Mouse (Mus musculus) lung, postnatal 0 days (tissue): ENCODE data around the gene Inka1. TPM values are rescaled to one million over a fixed set of nuclear protein-coding genes. Genes with fewer than 3 reads are reported as not detected.

Experiments used
- ATAC-seq: fragments of 200-750 bp; cut with Nextera tagmentation; 2 replicates; pipeline ENCODE4 v1.8.0; 2017; ENCODE audit warnings: moderate library complexity
- DNase-seq: peaks from one replicate; pipeline ENCODE4 v3.0.0-alpha.2; 2016; ENCODE audit warnings: low spot score
- H3K27ac ChIP-seq: fragments of 300-500 bp; sonication (generic); 2 replicates; pipeline ENCODE4 v1.5.1; 2014; ENCODE audit warnings: antibody characterized with exemption, mild to moderate bottlenecking, low read length, mixed read lengths
- H3K27me3 ChIP-seq: fragments of 300-500 bp; sonication (generic); replicated peaks from 2 replicates; pipeline ENCODE4 v1.6.1; 2014; ENCODE audit warnings: low read length, mixed read lengths; ENCODE audit not compliant: insufficient read depth
- H3K36me3 ChIP-seq: fragments of 300-500 bp; sonication (generic); 2 replicates; pipeline ENCODE4 v1.6.1; 2014; ENCODE audit warnings: low read length, mixed read lengths; ENCODE audit not compliant: insufficient read depth
- H3K4me1 ChIP-seq: fragments of 300-500 bp; sonication (generic); 2 replicates; pipeline ENCODE4 v1.6.1; 2014; ENCODE audit warnings: antibody characterized with exemption, low read depth, low read length, mixed read lengths; ENCODE audit not compliant: insufficient read depth
- H3K4me2 ChIP-seq: fragments of 300-500 bp; sonication (generic); replicated peaks from 2 replicates; pipeline ENCODE4 v1.6.1; 2014; ENCODE audit warnings: low read depth, mild to moderate bottlenecking, low read length, moderate library complexity, mixed read lengths
- H3K4me3 ChIP-seq: fragments of 300-500 bp; sonication (generic); 2 replicates; pipeline ENCODE4 v1.5.1; 2014; ENCODE audit warnings: low read depth, low read length
- H3K9ac ChIP-seq: fragments of 300-500 bp; sonication (generic); replicated peaks from 2 replicates; pipeline ENCODE4 v1.6.1; 2014; ENCODE audit warnings: low read depth, mild to moderate bottlenecking
- H3K9me3 ChIP-seq: fragments of 300-500 bp; sonication (generic); 2 replicates; pipeline ENCODE4 v1.6.1; 2016; ENCODE audit warnings: low read length, mixed read lengths
- CTCF ChIP-seq: IDR thresholded peaks from 2 replicates; pipeline ENCODE4 v1.5.1; 2016; ENCODE audit warnings: antibody characterized with exemption, mild to moderate bottlenecking
- EP300 ChIP-seq: IDR thresholded peaks from 2 replicates; pipeline ENCODE4 v1.6.1; 2016; ENCODE audit warnings: antibody characterized with exemption, mild to moderate bottlenecking, control low read depth
- WGBS: fragments of 180-500 bp; shearing (Covaris S2); extraction: QIAGEN DNeasy Blood & Tissue Kit; methylation state at CpG from one replicate; pipeline ENCODE4 v1.1.7; 2014; 5-methylcytosine and 5-hydroxymethylcytosine counted together
- polyA plus RNA-seq: library from polyadenylated mRNA; unstranded; fragments of >200 nt; fragmentation: Nextera tagmentation; extraction: Ambion mirVana; gene quantifications from 2 replicates; pipeline ENCODE4 v1.2.1, GENCODE M21; 2015

Gene Inka1
- polyA plus RNA-seq = 65.0 and 68.5 TPM in 2 replicates

DNA sequence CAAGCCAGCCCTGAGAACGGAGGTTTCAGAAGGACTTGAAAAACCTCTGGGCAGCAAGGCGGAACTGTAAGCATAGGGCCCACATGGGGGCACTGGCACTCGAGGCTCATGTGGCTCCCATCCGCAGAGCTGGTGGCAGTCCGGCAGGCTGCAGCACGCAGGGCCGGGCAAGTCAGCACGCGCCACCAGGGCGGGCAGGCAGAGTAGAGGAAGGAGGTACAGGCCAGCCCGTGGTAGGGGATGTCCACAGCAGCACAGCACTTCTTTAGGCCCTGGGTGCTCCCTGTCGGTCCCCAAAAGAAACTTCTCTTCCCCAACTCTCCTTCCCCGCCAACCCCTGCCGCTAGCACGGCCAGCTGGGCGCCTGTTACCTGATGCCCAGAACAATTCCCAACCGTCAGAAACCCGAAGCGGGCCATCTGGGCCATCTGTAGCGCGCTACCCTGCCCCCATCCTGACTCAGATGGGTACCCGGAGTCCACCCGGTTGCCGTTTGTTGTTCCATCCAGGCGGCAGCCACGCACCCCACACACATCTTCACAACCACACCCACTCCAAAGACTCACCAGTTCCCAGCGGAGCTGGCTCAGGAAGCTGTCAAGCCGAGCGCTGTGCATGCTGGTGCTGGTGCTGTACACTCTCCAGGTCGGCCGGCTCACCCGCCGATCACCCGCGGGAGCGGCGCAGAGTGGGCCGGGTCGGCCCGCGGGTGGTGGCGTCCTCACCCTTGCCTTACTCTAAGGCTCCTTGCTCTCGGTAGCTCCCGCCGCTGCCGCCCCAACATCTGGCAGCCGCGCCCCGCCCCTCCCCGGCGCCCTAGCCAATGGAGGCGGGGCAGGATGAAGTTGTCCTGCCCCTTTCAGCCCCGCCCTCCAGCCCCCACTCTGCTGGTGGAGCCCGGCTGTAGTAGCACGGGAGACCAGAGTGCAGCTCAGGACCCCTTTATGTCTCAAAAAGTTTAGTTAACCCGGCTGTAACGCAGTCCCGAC, at the start of gene Inka1:
Inka1 (minus strand) TSS at position 749 of the 989 bp plus-strand sequence.
- H3K4me2 ChIP-seq = peak within 1 kb of the TSS; percentile 70
- H3K9me3 ChIP-seq = no peaks in the 10 kb centered on the region
- 0 out of 2 replicates have a peak, but pooled peaks cover 4% of the 10 kb centered on the region for H3K36me3 ChIP-seq
- H3K27ac ChIP-seq = peak within 1 kb of the TSS; percentile 92
- under 1% methylated on average over 58 of the region's 58 CpGs for WGBS
- H3K9ac ChIP-seq = peak within 1 kb of the TSS; percentile 44
- H3K27me3 ChIP-seq = no peaks in the 10 kb centered on the region
- peaks cover 11% of the 10 kb centered on the region; the same call in 1 of the 2 replicates for H3K4me1 ChIP-seq
- peak within 1 kb of the TSS; percentile 59 for H3K4me3 ChIP-seq
- DNase-seq = peak; percentile 90
- TF ChIP-seq CTCF (peak; percentile 43), EP300 (no peak)
- ATAC-seq = peak; percentile 67

DNA sequence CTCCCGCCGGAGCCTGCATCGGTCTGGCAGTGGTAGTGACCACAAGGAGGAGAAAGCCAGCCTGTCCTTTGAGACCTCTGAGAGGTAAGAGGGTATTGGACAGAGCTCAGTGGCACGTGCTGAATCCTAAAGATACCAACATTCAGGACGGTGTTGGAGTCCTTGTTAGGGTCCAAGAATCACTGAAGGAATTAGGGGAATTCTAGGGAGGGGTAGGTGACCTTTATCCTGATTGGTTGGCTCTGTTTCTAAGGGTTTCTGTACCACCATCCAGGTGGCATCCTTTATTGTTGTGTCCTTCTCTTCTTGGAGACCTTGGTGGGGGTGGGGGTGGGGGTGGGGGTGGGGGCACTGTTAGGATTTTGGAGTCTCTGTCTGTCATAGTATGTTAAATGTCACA, 46.4 kb upstream of the Inka1 start:
- TF ChIP-seq EP300 = no peak
- no peak for TF ChIP-seq CTCF
- no peaks in the 10 kb centered on the region for H3K4me1 ChIP-seq
- no peaks in the 10 kb centered on the region for H3K27me3 ChIP-seq
- peaks cover 10% of the 10 kb centered on the region for H3K36me3 ChIP-seq
- H3K4me2 ChIP-seq = no peak overlapping the region
- H3K4me3 ChIP-seq = no peak overlapping the region
- no peak overlapping the region for H3K9ac ChIP-seq
- DNase-seq (no peak), ATAC-seq (no peak)
- H3K9me3 ChIP-seq = no peaks in the 10 kb centered on the region
- 93% methylated on average over 5 of the region's 5 CpGs for WGBS
- H3K27ac ChIP-seq = no peak overlapping the region

DNA sequence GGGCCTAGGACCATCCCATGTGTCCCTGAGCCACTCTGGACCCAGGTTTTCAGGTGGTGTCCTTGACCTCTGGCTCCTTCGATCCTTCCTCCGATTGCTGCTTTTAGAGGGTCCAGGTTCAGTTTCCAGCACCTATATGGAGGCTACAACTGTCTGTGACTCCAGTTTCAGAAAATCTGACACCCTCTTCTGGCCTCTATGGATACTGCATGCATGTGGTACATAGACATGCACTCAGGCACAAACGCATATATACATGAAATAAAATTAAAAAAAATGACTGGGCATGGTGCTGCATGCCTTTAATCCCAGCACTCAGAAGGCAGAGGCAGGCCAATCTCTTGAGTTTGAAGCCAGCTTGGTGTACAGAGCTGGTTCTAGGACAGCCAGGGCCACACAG, 42.2 kb upstream of the Inka1 start:
- no peaks in the 10 kb centered on the region for H3K9me3 ChIP-seq
- 96% methylated on average over 3 of the region's 3 CpGs for WGBS
- H3K4me1 ChIP-seq = no peaks in the 10 kb centered on the region
- peaks cover 17% of the 10 kb centered on the region for H3K36me3 ChIP-seq
- H3K27ac ChIP-seq = no peak overlapping the region
- no peak for ATAC-seq
- H3K4me2 ChIP-seq = no peak overlapping the region
- DNase-seq = no peak
- no peak overlapping the region for H3K4me3 ChIP-seq
- no peak overlapping the region for H3K9ac ChIP-seq
- H3K27me3 ChIP-seq = no peaks in the 10 kb centered on the region
- TF ChIP-seq CTCF (peak; percentile 29; the same call in 1 of the 2 replicates), EP300 (no peak)

DNA sequence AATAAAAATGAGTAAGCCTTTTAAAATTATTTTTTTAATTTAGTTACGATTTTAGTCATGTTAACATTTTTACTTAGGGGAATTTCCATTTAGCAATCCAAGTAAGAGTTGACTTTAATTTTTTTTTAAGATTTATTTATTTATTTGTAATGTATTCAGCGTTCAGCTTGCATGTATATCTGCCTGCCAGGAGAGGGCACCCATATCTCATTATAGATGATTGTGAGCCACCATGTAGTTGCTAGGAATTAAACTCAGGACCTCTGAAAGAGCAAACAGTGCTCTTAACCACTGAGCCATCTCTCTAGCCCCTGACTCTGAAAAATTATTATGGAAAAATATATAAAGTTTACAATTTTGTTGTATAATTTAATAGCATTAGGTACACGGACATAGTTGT, 40.9 kb upstream of the Inka1 start:
- TF ChIP-seq CTCF = peak; percentile 41; the same call in 1 of the 2 replicates
- TF ChIP-seq EP300 = no peak
- Histone ChIP-seq H3K9ac (no peak overlapping the region), H3K4me1 (no peaks in the 10 kb centered on the region), H3K4me3 (no peak overlapping the region), H3K9me3 (no peaks in the 10 kb centered on the region), H3K27ac (no peak overlapping the region), H3K4me2 (no peak overlapping the region), H3K36me3 (peaks cover 17% of the 10 kb centered on the region), H3K27me3 (no peaks in the 10 kb centered on the region)
- ATAC-seq (no peak), DNase-seq (peak; percentile 42)
- WGBS = 83% methylated on average over 3 of the region's 3 CpGs

DNA sequence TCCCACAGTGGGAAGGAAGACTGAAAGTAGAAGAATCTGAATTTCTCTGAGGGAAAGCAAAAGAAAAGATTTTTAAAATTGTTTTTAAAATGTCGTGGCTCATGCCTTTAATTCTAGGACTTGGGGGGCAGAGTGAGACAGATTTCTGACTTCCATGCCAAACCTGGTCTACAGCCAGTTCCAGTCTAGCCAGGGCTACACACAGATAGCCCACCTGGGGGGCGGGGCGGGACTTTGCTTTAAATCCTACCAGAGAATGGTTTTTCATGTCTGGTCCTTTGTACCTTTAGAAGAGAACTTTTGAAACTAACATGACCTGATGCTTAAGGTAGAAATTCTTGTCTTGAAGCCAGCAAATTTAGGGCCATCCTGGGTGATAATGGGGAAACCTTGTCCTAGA, 37.5 kb upstream of the Inka1 start:
- WGBS = 81% methylated on average over 3 of the region's 3 CpGs
- H3K27me3 ChIP-seq = no peaks in the 10 kb centered on the region
- no peak overlapping the region for H3K27ac ChIP-seq
- H3K36me3 ChIP-seq = peaks cover 15% of the 10 kb centered on the region
- H3K9ac ChIP-seq = no peak overlapping the region
- TF ChIP-seq CTCF = no peak
- TF ChIP-seq EP300 = no peak
- ATAC-seq = no peak
- H3K4me2 ChIP-seq = no peak overlapping the region
- H3K4me3 ChIP-seq = no peak overlapping the region
- H3K4me1 ChIP-seq = no peaks in the 10 kb centered on the region
- no peak for DNase-seq
- H3K9me3 ChIP-seq = no peaks in the 10 kb centered on the region

DNA sequence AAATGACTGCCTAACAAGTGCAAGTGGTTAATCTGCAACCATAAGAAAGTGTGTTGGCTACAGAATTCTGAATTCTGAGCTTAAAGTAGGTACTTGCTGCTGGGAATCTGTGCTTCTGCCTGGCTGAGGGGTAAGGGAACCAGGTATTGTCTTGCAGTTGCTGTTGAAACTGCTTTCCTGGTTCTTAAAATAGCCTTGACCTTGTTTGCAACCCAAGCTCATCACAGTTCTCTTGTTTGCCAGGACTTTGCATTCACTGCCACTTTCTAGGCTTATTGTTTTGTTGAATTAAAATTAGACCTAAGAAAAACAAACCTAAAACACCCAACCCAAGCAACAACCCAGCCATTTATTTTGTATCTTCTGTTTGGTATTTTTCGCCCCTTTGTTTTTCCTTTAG, 35.1 kb upstream of the Inka1 start:
- no peak for TF ChIP-seq EP300
- TF ChIP-seq CTCF = no peak
- Histone ChIP-seq H3K36me3 (peaks cover 8% of the 10 kb centered on the region), H3K9ac (no peak overlapping the region), H3K9me3 (no peaks in the 10 kb centered on the region), H3K27ac (no peak overlapping the region), H3K27me3 (no peaks in the 10 kb centered on the region), H3K4me3 (no peak overlapping the region), H3K4me1 (no peaks in the 10 kb centered on the region), H3K4me2 (no peak overlapping the region)
- WGBS = 91% methylated on average over 1 of the region's 1 CpGs
- DNase-seq (no peak), ATAC-seq (no peak)
